Mouse (Mus musculus) cerebellum, adult 9-10 months (tissue): ENCODE measurements around the gene Ifnk.

Experiments used
- DNase-seq: peaks from one replicate; pipeline ENCODE4 v3.0.0; 2022

The Ifnk gene

GRCm38 (mm10) chr4:35143472-35144102 is 8.3 kb upstream of the Ifnk start:
- DNase-seq = no peak

GRCm38 (mm10) chr4:35145726-35146125 is 6.1 kb upstream of the Ifnk start:
- DNase-seq = no peak

- DNase-seq = no peak
Measured at GRCm38 (mm10) chr4:35146597-35146996, 5.3 kb upstream of the Ifnk start.

- no peak for DNase-seq
Measured at GRCm38 (mm10) chr4:35148326-35148725, 3.5 kb upstream of the Ifnk start.

- no peak for DNase-seq
Measured at GRCm38 (mm10) chr4:35150706-35151105, 1.1 kb upstream of the Ifnk start.

GRCm38 (mm10) chr4:35154051-35154450 is 2.2 kb downstream of the Ifnk start:
- DNase-seq = no peak

- no peak for DNase-seq
Measured at GRCm38 (mm10) chr4:35155132-35155922, 3.5 kb downstream of the Ifnk start.

GRCm38 (mm10) chr4:35156149-35156611 is 4.3 kb downstream of the Ifnk start:
- peak; percentile 8 for DNase-seq

GRCm38 (mm10) chr4:35156751-35157611 is 5.1 kb downstream of the Ifnk start, which contains the start of gene Mob3b:
Gene Mob3b (minus strand): TSS chr4:35157484.
- DNase-seq = peak; percentile 47

- no peak for DNase-seq
Measured at GRCm38 (mm10) chr4:35157815-35158214, 6.0 kb downstream of the Ifnk start.

- no peak for DNase-seq
Measured at GRCm38 (mm10) chr4:35165275-35165674, 13.4 kb downstream of the Ifnk start.

GRCm38 (mm10) chr4:35165947-35166346 is 14.1 kb downstream of the Ifnk start:
- no peak for DNase-seq

- DNase-seq = no peak
Measured at GRCm38 (mm10) chr4:35167855-35168254, 16.0 kb downstream of the Ifnk start.

- DNase-seq = no peak
Measured at GRCm38 (mm10) chr4:35169571-35170125, 17.8 kb downstream of the Ifnk start.

- no peak for DNase-seq
Measured at GRCm38 (mm10) chr4:35172471-35172870, 20.6 kb downstream of the Ifnk start.

- DNase-seq = no peak
Measured at GRCm38 (mm10) chr4:35173551-35173950, 21.7 kb downstream of the Ifnk start.

- no peak for DNase-seq
Measured at GRCm38 (mm10) chr4:35175566-35175965, 23.7 kb downstream of the Ifnk start.

GRCm38 (mm10) chr4:35177926-35178645 is 26.2 kb downstream of the Ifnk start:
- DNase-seq = no peak

- no peak for DNase-seq
Measured at GRCm38 (mm10) chr4:35187617-35188326, 35.9 kb downstream of the Ifnk start.

- no peak for DNase-seq
Measured at GRCm38 (mm10) chr4:35189794-35190193, 37.9 kb downstream of the Ifnk start.

GRCm38 (mm10) chr4:35192725-35193124 is 40.9 kb downstream of the Ifnk start:
- no peak for DNase-seq

- no peak for DNase-seq
Measured at GRCm38 (mm10) chr4:35201700-35202099, 49.8 kb downstream of the Ifnk start.
